Mouse (Mus musculus): Measurements from ENCODE around the gene Tlr9.

DNA sequence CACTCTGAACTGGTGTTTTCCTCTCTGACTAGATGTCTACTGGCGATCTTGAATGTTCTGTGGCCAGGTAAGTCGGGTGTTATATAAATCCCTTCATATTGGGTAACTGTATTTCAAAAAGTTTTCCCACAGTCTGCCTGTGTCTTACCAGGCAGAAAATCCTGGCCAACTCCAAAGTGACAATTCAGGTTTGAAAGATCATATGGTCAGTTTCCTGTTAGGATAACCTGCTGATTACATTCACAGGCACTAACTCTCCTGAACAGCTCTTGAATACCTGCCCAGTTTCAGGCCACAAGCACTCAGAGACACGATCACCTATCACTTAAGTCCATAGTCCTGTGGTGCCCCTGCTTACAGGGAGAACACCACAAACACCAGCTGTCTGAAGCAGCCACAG lies 39.7 kb downstream of the Tlr9 start:
- no peak for TF ChIP-seq CTCF (IDR thresholded peaks at IDR 0.05; ENCODE audit: borderline replicate concordance, insufficient read depth, low read length)
- TF ChIP-seq POLR2A (IDR thresholded peaks at IDR 0.05; ENCODE audit: low read depth, low read length): no peak
